Mouse (Mus musculus) midbrain, embryonic 10.5 days (tissue): ENCODE measurements around the gene Rrp12. TPM values are rescaled to one million over a fixed set of nuclear protein-coding genes. Genes with fewer than 3 reads are reported as not detected.

ENCODE experiments used
- polyA plus RNA-seq: library from polyadenylated mRNA; unstranded; fragments of >200 nt; fragmentation: Nextera tagmentation; extraction: Ambion mirVana; gene quantifications from 2 replicates; pipeline ENCODE4 v1.2.1, GENCODE M21; 2016

The Rrp12 gene
- polyA plus RNA-seq, 1 experiment from 2014 or later = 35.4 TPM

Other genes with a start within 250 kb of the Rrp12 start
- gene Slit1, start 152.5 kb downstream of the Rrp12 start, polyA plus RNA-seq = 12.8 and 13.4 TPM in 2 replicates
- gene Arhgap19, start 94.1 kb downstream of the Rrp12 start, polyA plus RNA-seq = 38.1 and 39.5 TPM in 2 replicates
- gene Frat1, start 66.2 kb downstream of the Rrp12 start, polyA plus RNA-seq = 10.3 and 11.9 TPM in 2 replicates
- gene Frat2, start 48.0 kb downstream of the Rrp12 start, polyA plus RNA-seq = 5.4 and 6.5 TPM in 2 replicates
- 924 and 1,153 TPM in 2 replicates for gene Pgam1, start 15.8 kb upstream of the Rrp12 start, polyA plus RNA-seq
- gene Exosc1, start 37.2 kb upstream of the Rrp12 start, polyA plus RNA-seq = 82.1 and 96.4 TPM in 2 replicates
- 88.4 and 91.6 TPM in 2 replicates for gene Zdhhc16, start 37.3 kb upstream of the Rrp12 start, polyA plus RNA-seq
- gene Mms19, start 85.0 kb upstream of the Rrp12 start, polyA plus RNA-seq = 34.8 and 39.4 TPM in 2 replicates
- 9.5 and 10.2 TPM in 2 replicates for gene Ubtd1, start 85.6 kb upstream of the Rrp12 start, polyA plus RNA-seq
- gene Ankrd2, start 139.8 kb upstream of the Rrp12 start, polyA plus RNA-seq = 0.17 and 0.29 TPM in 2 replicates
- gene Hoga1, start 149.4 kb upstream of the Rrp12 start, polyA plus RNA-seq = 1.1 and 1.8 TPM in 2 replicates
- gene 4933411K16Rik, start 156.1 kb upstream of the Rrp12 start, polyA plus RNA-seq = 0.09 TPM in 1 of 2 replicates, not detected in the other
- gene Morn4, start 190.2 kb upstream of the Rrp12 start, polyA plus RNA-seq = 51.9 and 70.7 TPM in 2 replicates
- 23.3 and 26.7 TPM in 2 replicates for gene Pi4k2a, start 194.3 kb upstream of the Rrp12 start, polyA plus RNA-seq
- gene Avpi1, start 232.9 kb upstream of the Rrp12 start, polyA plus RNA-seq = 15.7 and 17.7 TPM in 2 replicates